Mouse (Mus musculus) hindbrain, embryonic 15.5 days (tissue): ENCODE data around the gene Scyl1. TPM values are rescaled to one million over a fixed set of nuclear protein-coding genes. Genes with fewer than 3 reads are reported as not detected.

Experiments
- ATAC-seq: fragments of 200-750 bp; cut with Nextera tagmentation; 2 replicates; pipeline ENCODE4 v1.8.0; 2017; ENCODE audit warnings: low read depth, moderate number of reproducible peaks, moderate TSS enrichment; ENCODE audit not compliant: low FRiP score
- H3K27ac ChIP-seq: fragments of 300-500 bp; sonication (generic); replicated peaks from 2 replicates; pipeline ENCODE4 v1.5.1; 2015; ENCODE audit warnings: mild to moderate bottlenecking, inconsistent platforms
- H3K27me3 ChIP-seq: fragments of 300-500 bp; sonication (generic); 2 replicates; pipeline ENCODE4 v1.6.1; 2015; ENCODE audit warnings: control low read depth, inconsistent platforms
- H3K36me3 ChIP-seq: fragments of 300-500 bp; sonication (generic); 2 replicates; pipeline ENCODE4 v1.6.1; 2015; ENCODE audit warnings: control low read depth, inconsistent platforms
- H3K4me1 ChIP-seq: fragments of 300-500 bp; sonication (generic); replicated peaks from 2 replicates; pipeline ENCODE4 v1.6.1; 2015; ENCODE audit warnings: control low read depth, inconsistent platforms
- H3K4me2 ChIP-seq: fragments of 300-500 bp; sonication (generic); 2 replicates; pipeline ENCODE4 v1.6.1; 2015; ENCODE audit warnings: moderate library complexity, mild to moderate bottlenecking, inconsistent platforms
- H3K4me3 ChIP-seq: fragments of 300-500 bp; sonication (generic); 2 replicates; pipeline ENCODE4 v1.5.1; 2015; ENCODE audit warnings: mild to moderate bottlenecking, inconsistent platforms
- H3K9ac ChIP-seq: fragments of 300-500 bp; sonication (generic); 2 replicates; pipeline ENCODE4 v1.6.1; 2015; ENCODE audit warnings: inconsistent platforms
- H3K9me3 ChIP-seq: fragments of 300-500 bp; sonication (generic); 2 replicates; pipeline ENCODE4 v1.6.1; 2016; ENCODE audit warnings: control low read depth, inconsistent platforms
- WGBS: fragments of 180-500 bp; shearing (Covaris S2); methylation state at CpG from one replicate; pipeline ENCODE4 v1.1.7; 2015; 5-methylcytosine and 5-hydroxymethylcytosine counted together
- polyA plus RNA-seq: library from polyadenylated mRNA; unstranded; fragments of >200 nt; fragmentation: Nextera tagmentation; extraction: Ambion mirVana; gene quantifications from 2 replicates; pipeline ENCODE4 v1.2.1, GENCODE M21; 2015

Scyl1 gene
- polyA plus RNA-seq, 1 experiment from 2014 or later, result 92.6 TPM

- 83% methylated on average over 6 of the region's 6 CpGs for WGBS
- no peak overlapping the region for H3K9ac ChIP-seq
- H3K27me3 ChIP-seq, result peaks cover 72% of the 10 kb centered on the region
- H3K27ac ChIP-seq, result no peak overlapping the region
- no peak overlapping the region for H3K4me3 ChIP-seq
- H3K4me1 ChIP-seq, result peaks cover 19% of the 10 kb centered on the region
- H3K9me3 ChIP-seq, result no peaks in the 10 kb centered on the region
- H3K36me3 ChIP-seq, result no peaks in the 10 kb centered on the region
- no peak overlapping the region for H3K4me2 ChIP-seq
- no peak for ATAC-seq
These were observed 21.7 kb downstream of the Scyl1 start for GRCm38 (mm10) chr19:5749476-5749875.

GRCm38 (mm10) chr19:5746907-5747363, 24.3 kb downstream of the Scyl1 start:
- Histone ChIP-seq H3K4me2 (peak overlapping the region; percentile 54; the same call in 1 of the 2 replicates), H3K4me1 (peaks cover 37% of the 10 kb centered on the region)

GRCm38 (mm10) chr19:5745756-5746710, 25.2 kb downstream of the Scyl1 start:
- Histone ChIP-seq H3K4me1 (peaks cover 42% of the 10 kb centered on the region), H3K27ac (no peak overlapping the region), H3K27me3 (peaks cover 54% of the 10 kb centered on the region), H3K4me2 (peak overlapping the region; percentile 54), H3K9me3 (no peaks in the 10 kb centered on the region), H3K4me3 (peak overlapping the region; percentile 28), H3K9ac (peak overlapping the region; percentile 30; the same call in 1 of the 2 replicates), H3K36me3 (no peaks in the 10 kb centered on the region)
- WGBS, result 5% methylated on average over 34 of the region's 36 CpGs
- ATAC-seq, result no peak

More at GRCm38 (mm10) chr19:5746907-5747363, 24.3 kb downstream of the Scyl1 start:
- no peaks in the 10 kb centered on the region for H3K9me3 ChIP-seq
- no peak overlapping the region for H3K9ac ChIP-seq
- ATAC-seq, result no peak
- peaks cover 63% of the 10 kb centered on the region for H3K27me3 ChIP-seq
- H3K27ac ChIP-seq, result no peak overlapping the region
- H3K36me3 ChIP-seq, result no peaks in the 10 kb centered on the region
- WGBS, result 18% methylated on average over 12 of the region's 12 CpGs
- H3K4me3 ChIP-seq, result no peak overlapping the region

- Histone ChIP-seq H3K9ac (0 out of 2 replicates have a peak overlapping the region, but pooled peaks have one; percentile 4), H3K9me3 (no peaks in the 10 kb centered on the region), H3K27ac (no peak overlapping the region), H3K27me3 (peaks cover 30% of the 10 kb centered on the region), H3K4me2 (peak overlapping the region; percentile 76), H3K4me1 (peaks cover 47% of the 10 kb centered on the region), H3K36me3 (no peaks in the 10 kb centered on the region), H3K4me3 (no peak overlapping the region)
- no peak for ATAC-seq
- WGBS, result 56% methylated on average over 5 of the region's 5 CpGs
These were observed 27.6 kb downstream of the Scyl1 start for GRCm38 (mm10) chr19:5743576-5743975.

GRCm38 (mm10) chr19:5742241-5742641, 29.0 kb downstream of the Scyl1 start:
- Histone ChIP-seq H3K36me3 (no peaks in the 10 kb centered on the region), H3K4me1 (peaks cover 47% of the 10 kb centered on the region), H3K27ac (peak overlapping the region; percentile 89), H3K4me3 (peak overlapping the region; percentile 43), H3K27me3 (peaks cover 30% of the 10 kb centered on the region), H3K9ac (peak overlapping the region; percentile 54), H3K9me3 (no peaks in the 10 kb centered on the region), H3K4me2 (peak overlapping the region; percentile 76)
- peak; percentile 39 for ATAC-seq
- under 1% methylated on average over 32 of the region's 32 CpGs for WGBS

GRCm38 (mm10) chr19:5741641-5742240, 29.5 kb downstream of the Scyl1 start:
- Histone ChIP-seq H3K9me3 (no peaks in the 10 kb centered on the region), H3K4me3 (peak overlapping the region; percentile 43), H3K27ac (peak overlapping the region; percentile 89), H3K27me3 (peaks cover 32% of the 10 kb centered on the region), H3K4me2 (peak overlapping the region; percentile 76), H3K4me1 (peaks cover 46% of the 10 kb centered on the region), H3K36me3 (no peaks in the 10 kb centered on the region), H3K9ac (peak overlapping the region; percentile 54)
- ATAC-seq, result peak; percentile 61
- under 1% methylated on average over 51 of the region's 55 CpGs for WGBS

GRCm38 (mm10) chr19:5740320-5741317, 30.6 kb downstream of the Scyl1 start, which contains the start of gene Ltbp3:
TSS of gene Ltbp3 (plus strand) at chr19:5740904.
- peak within 1 kb of the TSS; percentile 54 for H3K9ac ChIP-seq
- H3K27ac ChIP-seq, result peak within 1 kb of the TSS; percentile 89
- peaks cover 29% of the 10 kb centered on the region for H3K27me3 ChIP-seq
- no peaks in the 10 kb centered on the region for H3K9me3 ChIP-seq
- ATAC-seq, result peak; percentile 68; the same call in 1 of the 2 replicates
- H3K36me3 ChIP-seq, result no peaks in the 10 kb centered on the region
- H3K4me3 ChIP-seq, result peak within 1 kb of the TSS; percentile 43
- H3K4me2 ChIP-seq, result peak within 1 kb of the TSS; percentile 76
- H3K4me1 ChIP-seq, result peaks cover 36% of the 10 kb centered on the region
- 21% methylated on average over 13 of the region's 14 CpGs for WGBS

- 68% methylated on average over 2 of the region's 2 CpGs for WGBS
- H3K9me3 ChIP-seq, result no peaks in the 10 kb centered on the region
- no peak overlapping the region for H3K4me3 ChIP-seq
- peaks cover 17% of the 10 kb centered on the region; the same call in 1 of the 2 replicates for H3K27me3 ChIP-seq
- H3K27ac ChIP-seq, result no peak overlapping the region
- H3K9ac ChIP-seq, result no peak overlapping the region
- no peak overlapping the region for H3K4me2 ChIP-seq
- no peaks in the 10 kb centered on the region for H3K36me3 ChIP-seq
- H3K4me1 ChIP-seq, result peaks cover 32% of the 10 kb centered on the region
- no peak for ATAC-seq
These were observed 31.8 kb downstream of the Scyl1 start for GRCm38 (mm10) chr19:5739446-5739845.

- Histone ChIP-seq H3K36me3 (no peaks in the 10 kb centered on the region), H3K4me3 (no peak overlapping the region), H3K9ac (no peak overlapping the region), H3K4me2 (no peak overlapping the region), H3K9me3 (no peaks in the 10 kb centered on the region), H3K4me1 (peaks cover 24% of the 10 kb centered on the region), H3K27me3 (0 out of 2 replicates have a peak, but pooled peaks cover 8% of the 10 kb centered on the region), H3K27ac (no peak overlapping the region)
- ATAC-seq, result no peak
- WGBS, result 80% methylated on average over 9 of the region's 9 CpGs
These were observed 36.9 kb downstream of the Scyl1 start for GRCm38 (mm10) chr19:5734325-5734724.

GRCm38 (mm10) chr19:5731264-5731978, 39.8 kb downstream of the Scyl1 start:
- Histone ChIP-seq H3K4me2 (peak overlapping the region; percentile 97), H3K27me3 (0 out of 2 replicates have a peak, but pooled peaks cover 3% of the 10 kb centered on the region), H3K4me1 (peaks cover 47% of the 10 kb centered on the region), H3K36me3 (no peaks in the 10 kb centered on the region), H3K9me3 (no peaks in the 10 kb centered on the region), H3K27ac (peak overlapping the region; percentile 78), H3K4me3 (peak overlapping the region; percentile 81), H3K9ac (peak overlapping the region; percentile 73)
- ATAC-seq, result peak; percentile 85
- under 1% methylated on average over 47 of the region's 47 CpGs for WGBS
